Mouse (Mus musculus): ENCODE measurements around the gene Stard3nl. TPM values are rescaled to one million over a fixed set of nuclear protein-coding genes. Genes with fewer than 3 reads are reported as not detected.
"Not testable (repeated sequence)": the region's sequence is repeated elsewhere in the genome, so short reads cannot be mapped to it uniquely, and the experiment has no call there.

The Stard3nl gene
- polyA plus RNA-seq, 2 experiments, result 12.0 to 23.7 TPM

GRCm38 (mm10) chr13:19352795-19353194, 42.8 kb downstream of the Stard3nl start:
- TF ChIP-seq EP300 (IDR thresholded peaks at IDR 0.05; ENCODE audit: low read depth) (no peak), CTCF (IDR thresholded peaks at IDR 0.05; ENCODE audit: low read depth) (no peak)
- Histone ChIP-seq H3K4me2 (ENCODE audit: low read depth) (no peak overlapping the region), H3K9me3 (ENCODE audit: control insufficient read depth, low read length) (no peaks in the 10 kb centered on the region), H3K4me1 (replicated peaks; ENCODE audit: control insufficient read depth in 2 of 2, insufficient read depth in 2 of 2, low read length in 1 of 2) (no peaks in the 10 kb centered on the region), H3K27me3 (ENCODE audit: control insufficient read depth, insufficient read depth, low read length) (no peaks in the 10 kb centered on the region), H3K9ac (replicated peaks) (no peak overlapping the region), H3K36me3 (replicated peaks; ENCODE audit: control insufficient read depth, insufficient read depth, low read depth) (no peaks in the 10 kb centered on the region), H3K4me3 (ENCODE audit: insufficient read depth in 1 of 2, low read depth in 2 of 2, low read length in 2 of 2) (no peak overlapping the region), H3K27ac (no peak overlapping the region)
- no peak for ATAC-seq (ENCODE audit: insufficient read depth)
- DNase-seq (ENCODE audit: low read depth in 3 of 3, low spot score in 3 of 3), result no peak
- 67% methylated on average over 3 of the region's 3 CpGs for WGBS (ENCODE audit: insufficient replicate concordance)

- H3K4me2 ChIP-seq (ENCODE audit: low read depth); H3K36me3 ChIP-seq (replicated peaks; ENCODE audit: control insufficient read depth, insufficient read depth, low read depth); H3K27me3 ChIP-seq (ENCODE audit: control insufficient read depth, insufficient read depth, low read length); H3K27ac ChIP-seq; H3K9ac ChIP-seq (replicated peaks); DNase-seq (ENCODE audit: low read depth in 3 of 3, low spot score in 3 of 3); H3K4me1 ChIP-seq (replicated peaks; ENCODE audit: control insufficient read depth in 2 of 2, insufficient read depth in 2 of 2, low read length in 1 of 2); H3K4me3 ChIP-seq (ENCODE audit: insufficient read depth in 1 of 2, low read depth in 2 of 2, low read length in 2 of 2); H3K9me3 ChIP-seq (ENCODE audit: control insufficient read depth, low read length); ATAC-seq (ENCODE audit: insufficient read depth): not testable (repeated sequence)
- WGBS (ENCODE audit: insufficient replicate concordance), result 61% methylated on average over 1 of the region's 1 CpGs
These were observed 55.2 kb downstream of the Stard3nl start for GRCm38 (mm10) chr13:19340356-19340755.

DNA sequence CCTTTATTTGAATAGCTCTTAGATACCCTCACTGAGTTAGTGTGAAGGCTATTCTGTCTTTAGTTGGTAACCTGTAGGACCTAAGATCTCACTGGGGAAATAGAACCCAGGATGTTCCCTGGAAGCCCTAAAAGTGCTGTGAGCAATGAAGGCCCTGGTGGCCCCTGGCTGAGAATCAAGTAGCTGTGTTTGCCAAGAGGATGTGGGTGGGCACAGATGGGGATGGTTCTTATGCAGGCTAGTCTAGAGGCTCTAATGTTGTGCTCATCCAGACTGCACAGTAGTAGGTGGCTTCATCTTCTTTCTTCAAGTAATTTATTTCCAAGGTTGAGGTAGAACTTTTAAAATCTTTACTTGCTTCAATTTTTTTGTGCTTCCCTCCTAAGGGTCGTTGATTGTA, 59.3 kb downstream of the Stard3nl start:
- H3K9me3 ChIP-seq (ENCODE audit: control insufficient read depth, low read length); H3K4me1 ChIP-seq (replicated peaks; ENCODE audit: control insufficient read depth in 2 of 2, insufficient read depth in 2 of 2, low read length in 1 of 2); H3K9ac ChIP-seq (replicated peaks); H3K27me3 ChIP-seq (ENCODE audit: control insufficient read depth, insufficient read depth, low read length); H3K27ac ChIP-seq; H3K4me3 ChIP-seq (ENCODE audit: insufficient read depth in 1 of 2, low read depth in 2 of 2, low read length in 2 of 2); ATAC-seq (ENCODE audit: insufficient read depth); DNase-seq (ENCODE audit: low read depth in 3 of 3, low spot score in 3 of 3); H3K36me3 ChIP-seq (replicated peaks; ENCODE audit: control insufficient read depth, insufficient read depth, low read depth); H3K4me2 ChIP-seq (ENCODE audit: low read depth): not testable (repeated sequence)
- WGBS (ENCODE audit: insufficient replicate concordance), result 50% methylated on average over 1 of the region's 1 CpGs

Other genes starting within 250 kb of the Stard3nl start
- gene Epdr1, start 224.1 kb upstream of the Stard3nl start, polyA plus RNA-seq (2012; rRNA removed), result 8.3 and 9.0 TPM in 2 replicates
- 14.7 and 18.6 TPM in 2 replicates for gene Epdr1, start 224.1 kb upstream of the Stard3nl start, polyA plus RNA-seq (2014; fragmentation: Nextera tagmentation; extraction: Ambion mirVana)
- 0.66 and 0.69 TPM in 2 replicates for gene Sfrp4, start 227.3 kb upstream of the Stard3nl start, polyA plus RNA-seq (2012; rRNA removed)
- 0.25 and 0.44 TPM in 2 replicates for gene Sfrp4, start 227.3 kb upstream of the Stard3nl start, polyA plus RNA-seq (2014; fragmentation: Nextera tagmentation; extraction: Ambion mirVana)

Data from liver, embryonic 14.5 days (tissue).